Mouse (Mus musculus) gastrocnemius, postnatal 14 days (tissue): ENCODE results near the gene Gm45140. TPM values are rescaled to one million over a fixed set of nuclear protein-coding genes. Genes with fewer than 3 reads are reported as not detected.

Experiments used
- DNase-seq: peaks from one replicate; pipeline ENCODE4 v3.0.0; 2021; ENCODE audit warnings: mixed read lengths
- intact Hi-C: fragments of 180-260 bp; cut with DNase I; formaldehyde crosslinking; loops from one replicate; pipeline ENCODE4 v1.15.1; 2025; ENCODE audit warnings: low total_unique reads
- total RNA-seq, 2 experiments: library from RNA; stranded (reverse); gene quantifications; 2 replicates each; pipeline ENCODE4 v1.2.3; 2021

Gene Gm45140
- total RNA-seq, 2 experiments from 2014 or later, result 0.89 to 1.5 TPM

DNA sequence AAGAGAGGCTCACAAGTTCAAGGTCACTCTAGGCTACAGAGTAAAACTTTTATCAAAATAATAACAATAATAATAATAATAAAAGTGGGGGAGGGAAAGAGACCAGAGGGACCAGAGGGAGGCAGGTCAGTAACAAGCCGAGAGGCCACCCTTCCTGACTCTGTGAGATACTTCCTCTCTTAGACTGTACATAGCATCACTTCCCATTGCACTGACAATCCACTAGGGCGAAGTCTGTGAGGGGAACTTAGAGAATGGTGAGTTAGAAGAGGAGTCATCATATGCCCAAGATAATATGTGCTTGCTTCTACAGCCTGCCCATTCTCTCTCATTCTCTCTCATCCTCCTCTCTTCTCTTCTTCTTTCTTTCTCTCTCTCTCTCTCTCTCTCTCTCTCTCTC lies 29.6 kb downstream of the Gm45140 start:
- intact Hi-C loops, result no loop called here
- DNase-seq, result no peak

DNA sequence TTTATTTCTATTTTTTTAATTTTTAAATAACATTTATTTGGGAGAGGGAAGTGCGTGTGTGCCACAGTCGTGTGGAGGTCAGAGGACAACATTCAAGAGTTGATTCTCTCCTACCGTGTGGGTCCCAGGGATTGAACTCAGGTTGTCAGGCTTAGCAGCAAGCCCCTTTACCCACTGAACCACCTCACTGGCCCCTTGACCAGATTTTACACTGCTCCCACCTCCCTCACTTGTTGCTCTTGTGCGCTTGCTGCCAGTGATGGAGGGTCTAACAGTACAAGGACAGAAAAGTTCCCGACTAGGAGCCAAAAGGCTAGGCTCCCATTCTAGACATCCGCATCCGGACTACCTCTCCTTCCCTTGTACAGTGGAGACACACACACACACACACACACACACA lies 30.1 kb downstream of the Gm45140 start:
- intact Hi-C loops, result no loop called here
- no peak for DNase-seq

DNA sequence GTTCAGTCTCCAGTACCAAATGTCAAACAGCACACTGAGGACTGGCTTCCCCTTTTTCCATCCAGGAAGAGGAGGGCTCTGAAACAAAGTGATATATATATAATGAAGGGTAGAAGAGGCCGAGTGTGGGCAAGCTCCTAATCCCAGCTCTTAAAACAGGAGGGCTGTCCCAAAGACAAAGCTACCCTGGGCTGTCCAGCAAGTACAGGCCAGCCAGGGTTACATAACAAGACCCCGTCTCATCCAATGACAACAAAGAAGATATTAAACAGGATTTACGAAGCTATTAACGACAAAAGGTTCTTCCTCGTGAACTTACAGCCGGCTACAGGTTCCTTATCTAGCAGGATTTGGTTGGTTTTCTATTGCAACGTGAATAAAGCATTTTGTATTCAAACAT lies 30.7 kb downstream of the Gm45140 start:
- intact Hi-C loops, result no loop called here

DNA sequence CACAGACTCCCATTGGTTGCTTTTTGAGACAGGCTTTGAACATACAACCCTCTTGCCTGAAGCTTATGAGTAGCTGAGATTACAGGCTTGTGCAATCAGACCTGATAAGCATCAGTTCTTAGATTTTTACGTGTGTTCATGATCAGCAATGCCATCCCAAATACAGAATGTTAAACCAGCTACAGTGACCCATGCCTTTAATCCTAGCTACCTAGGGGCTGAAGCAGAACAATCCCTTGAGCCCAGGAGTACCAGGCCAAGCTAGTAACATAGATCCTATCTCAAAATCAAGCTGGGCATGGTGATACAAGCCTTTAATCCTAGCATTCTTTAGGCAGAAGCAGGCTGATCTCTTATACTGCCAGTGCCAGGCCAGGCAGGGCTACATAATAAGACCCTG lies 31.6 kb downstream of the Gm45140 start:
- DNase-seq, result no peak

More for the DNA sequence above, 30.7 kb downstream of the Gm45140 start:
- no peak for DNase-seq

DNA sequence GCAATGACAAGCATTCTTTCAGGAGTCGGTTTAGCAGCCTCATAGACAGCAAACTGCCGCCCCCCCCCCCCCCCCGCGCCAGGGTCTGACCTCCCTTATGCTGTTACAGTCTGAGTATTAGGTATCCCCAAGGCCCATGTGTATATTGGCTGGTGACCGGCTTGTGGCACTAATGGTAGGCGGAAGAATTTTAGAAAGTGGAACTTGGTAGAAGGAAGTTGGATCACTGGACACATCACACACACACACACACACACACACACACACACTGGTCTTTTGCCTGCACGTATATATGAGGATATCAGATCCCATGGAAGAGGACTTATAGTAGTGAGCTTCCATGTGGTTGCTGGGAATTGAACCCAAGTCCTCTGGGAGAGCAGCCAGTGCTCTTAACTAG lies 33.1 kb downstream of the Gm45140 start:
- DNase-seq, result no peak
- intact Hi-C loops, result no loop called here

More for the DNA sequence above, 31.6 kb downstream of the Gm45140 start:
- intact Hi-C loops, result no loop called here

DNA sequence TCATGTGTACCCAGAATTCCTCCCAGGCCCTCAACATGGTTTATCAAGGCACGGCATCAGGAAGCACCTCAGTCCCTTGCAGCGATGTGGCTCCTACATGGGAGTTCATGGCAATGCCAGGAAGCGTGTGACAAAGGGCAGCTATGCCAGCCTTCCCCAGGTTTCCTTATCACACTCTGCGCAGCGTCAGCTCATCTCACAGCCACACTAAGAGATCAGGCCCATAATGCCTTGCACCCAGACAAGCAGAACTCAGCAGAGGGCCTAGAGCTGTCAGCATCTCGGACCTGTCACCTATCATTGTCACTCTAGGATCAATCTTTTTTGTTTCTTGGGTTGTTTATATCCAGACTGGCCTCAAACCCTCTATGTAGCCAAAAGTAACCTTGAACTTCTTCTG lies 36.0 kb downstream of the Gm45140 start:
- intact Hi-C loops, result no loop called here
- no peak for DNase-seq

DNA sequence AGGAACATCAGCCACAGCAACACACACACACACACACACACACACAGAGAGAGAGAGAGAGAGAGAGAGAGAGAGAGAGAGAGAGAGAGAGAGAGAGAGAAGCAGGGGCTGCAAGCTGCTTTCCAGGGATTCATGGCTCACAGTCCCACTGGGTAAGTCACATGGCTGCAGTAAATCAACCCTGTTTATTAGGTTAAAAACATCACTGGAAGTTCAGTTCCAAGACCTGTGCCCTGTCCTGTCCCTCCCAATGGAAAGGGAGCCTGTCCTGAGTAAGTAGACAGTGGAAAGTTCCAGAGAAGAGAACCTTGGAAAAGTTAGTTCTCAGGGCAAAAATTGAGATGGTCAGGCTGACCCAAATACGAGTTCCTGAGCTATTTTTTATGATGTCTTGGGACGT lies 38.3 kb downstream of the Gm45140 start:
- no peak for DNase-seq
- intact Hi-C loops, result no loop called here

DNA sequence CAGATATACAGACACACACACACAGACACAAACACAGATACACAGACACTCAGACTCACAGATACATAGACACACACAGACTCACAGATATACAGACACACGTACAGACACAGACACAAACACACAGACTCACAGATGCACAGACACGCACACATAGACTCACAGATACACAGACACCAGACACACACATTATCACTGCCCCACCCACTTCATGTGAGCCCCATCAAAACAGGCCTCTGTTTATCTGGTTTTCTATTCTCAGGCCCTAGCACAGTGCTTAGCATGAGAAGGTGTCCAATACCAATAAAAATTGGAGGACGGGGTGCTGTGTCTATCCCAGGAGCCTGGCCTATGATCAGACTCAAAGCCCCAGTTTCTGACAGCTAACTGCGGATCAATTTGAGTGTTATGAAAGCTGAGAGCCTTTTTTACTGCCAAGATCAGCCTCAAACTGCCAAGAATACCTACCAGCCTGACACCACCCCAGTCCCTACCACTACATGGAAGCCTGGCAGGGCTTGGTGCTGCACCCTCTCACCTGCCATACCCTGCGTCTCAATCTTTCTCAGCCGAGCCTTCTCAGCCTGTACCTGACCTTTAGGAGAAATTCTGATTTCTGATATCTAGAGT lies 39.2 kb downstream of the Gm45140 start:
- no peak for DNase-seq
- intact Hi-C loops, result no loop called here

DNA sequence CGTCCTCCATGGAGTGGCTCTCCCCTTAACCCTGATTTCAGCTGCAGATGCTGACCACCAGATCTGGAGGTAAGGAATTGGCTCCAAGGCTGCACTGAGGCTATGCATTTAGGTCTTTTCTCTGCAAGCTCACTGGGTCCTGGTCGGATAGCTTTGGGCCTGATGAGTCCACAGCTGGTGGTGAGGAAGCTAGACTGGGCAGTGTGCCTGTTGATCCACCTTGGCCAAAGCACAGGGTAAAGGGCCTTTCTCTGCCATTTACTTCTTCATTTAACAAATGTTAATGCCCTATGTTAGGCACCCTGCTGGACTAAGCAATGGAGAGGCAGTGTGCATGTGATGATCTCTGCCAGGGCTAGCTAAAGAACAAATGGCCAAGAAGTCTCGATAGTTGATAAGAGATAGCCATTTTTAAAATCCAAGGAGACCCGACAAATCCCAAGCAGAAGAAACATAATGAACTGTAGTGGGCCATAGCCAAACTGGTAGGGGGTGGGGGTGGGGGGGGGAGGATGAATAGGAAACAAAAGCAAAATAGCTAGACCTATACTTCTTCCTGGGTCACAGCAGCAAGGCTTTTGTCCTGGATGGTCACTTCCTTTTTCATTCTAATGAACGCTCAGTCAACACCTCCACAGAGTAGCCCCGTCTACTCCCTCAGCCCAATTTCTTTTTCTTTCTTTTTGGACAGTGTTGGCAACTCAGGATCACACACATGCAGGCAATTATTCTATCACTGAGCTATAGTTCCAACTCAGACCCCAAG lies 40.0 kb downstream of the Gm45140 start:
- intact Hi-C loops, result no loop called here
- DNase-seq, result no peak

DNA sequence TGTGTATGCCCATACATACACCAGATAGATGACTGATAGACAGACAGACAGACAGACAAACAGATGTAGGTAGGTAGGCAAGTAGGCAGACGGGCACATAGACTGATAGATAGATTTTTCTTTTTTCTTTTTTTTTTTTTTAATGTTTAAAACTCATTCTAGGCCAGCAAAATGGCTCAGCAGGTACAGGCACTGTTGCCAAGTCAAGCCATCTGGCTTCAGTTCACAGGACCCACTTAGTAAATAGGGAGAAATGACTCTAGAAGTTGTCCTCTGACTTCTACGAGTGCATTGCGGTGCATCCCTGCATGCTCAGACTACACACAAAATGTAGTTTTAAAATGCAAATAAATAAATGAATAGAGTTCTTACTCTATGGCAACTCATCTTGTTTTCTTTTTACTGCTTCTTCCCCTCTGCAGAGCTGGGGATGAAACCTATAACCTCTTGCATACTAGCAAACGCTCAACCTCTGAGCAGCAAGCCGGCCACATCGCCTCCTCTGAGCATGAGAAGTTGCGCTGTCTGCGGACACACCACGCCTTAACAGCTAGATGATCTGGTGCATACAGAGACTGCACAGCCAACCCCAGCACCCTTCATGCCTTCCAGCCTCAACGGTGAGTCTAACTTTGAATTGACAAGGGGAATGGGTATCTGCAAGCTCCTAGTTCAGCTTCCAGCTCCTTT lies 41.6 kb downstream of the Gm45140 start:
- no peak for DNase-seq
- intact Hi-C loops, result no loop called here

DNA sequence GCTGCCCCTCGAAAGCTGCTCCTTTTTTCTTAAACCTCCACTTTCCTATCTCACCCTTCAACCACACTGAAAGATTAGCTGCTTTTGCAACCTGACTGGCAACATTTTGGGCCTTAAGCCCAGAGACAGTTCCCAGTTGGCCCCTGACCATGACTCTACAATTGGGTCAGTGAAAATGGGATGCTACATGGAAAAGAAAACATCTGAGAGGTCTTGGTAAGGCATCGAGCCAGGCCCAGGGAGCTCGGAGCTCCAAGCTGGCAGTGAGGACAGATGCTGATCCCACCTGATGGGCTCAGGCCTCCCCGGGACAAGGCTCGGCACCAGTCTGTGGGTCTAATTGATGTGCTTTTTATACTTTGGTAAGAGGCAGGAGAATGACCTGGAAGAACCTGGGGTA lies 43.8 kb downstream of the Gm45140 start:
- DNase-seq, result no peak
- intact Hi-C loops, result no loop called here

DNA sequence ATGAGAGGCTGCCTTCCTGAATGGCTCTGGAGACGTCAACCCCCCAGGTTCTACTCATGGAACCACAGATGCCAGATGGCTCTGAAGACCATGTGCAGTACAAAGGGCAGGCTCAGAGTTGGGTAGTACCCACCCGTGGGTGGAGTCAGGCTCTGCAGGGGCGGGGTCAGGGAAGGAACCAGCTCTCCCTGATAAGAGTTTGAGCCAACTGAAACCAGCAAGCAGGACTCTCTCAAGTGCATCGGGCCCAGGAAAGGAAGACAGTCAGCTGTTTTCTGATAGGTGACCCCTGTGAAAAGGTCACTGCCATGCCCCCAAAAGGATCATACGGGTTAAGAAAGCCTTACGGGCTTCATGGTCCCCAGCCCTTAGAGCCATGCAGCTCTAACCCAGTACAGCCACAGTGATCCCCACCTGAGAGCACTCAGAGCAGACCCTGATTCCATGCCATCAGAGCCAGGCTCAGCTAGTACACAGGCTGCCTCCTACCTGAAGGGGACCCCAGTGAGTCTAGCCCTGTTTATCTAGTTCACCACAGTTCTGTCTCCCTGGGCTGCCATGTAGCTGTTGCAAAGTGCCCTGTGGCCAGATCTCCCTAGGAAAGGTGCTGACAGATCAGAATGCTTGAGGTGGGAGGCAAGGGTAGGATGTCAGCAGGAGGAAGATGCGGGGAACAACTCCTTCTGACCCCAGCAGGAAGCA lies 44.7 kb downstream of the Gm45140 start:
- no peak for DNase-seq
- intact Hi-C loops, result no loop called here

DNA sequence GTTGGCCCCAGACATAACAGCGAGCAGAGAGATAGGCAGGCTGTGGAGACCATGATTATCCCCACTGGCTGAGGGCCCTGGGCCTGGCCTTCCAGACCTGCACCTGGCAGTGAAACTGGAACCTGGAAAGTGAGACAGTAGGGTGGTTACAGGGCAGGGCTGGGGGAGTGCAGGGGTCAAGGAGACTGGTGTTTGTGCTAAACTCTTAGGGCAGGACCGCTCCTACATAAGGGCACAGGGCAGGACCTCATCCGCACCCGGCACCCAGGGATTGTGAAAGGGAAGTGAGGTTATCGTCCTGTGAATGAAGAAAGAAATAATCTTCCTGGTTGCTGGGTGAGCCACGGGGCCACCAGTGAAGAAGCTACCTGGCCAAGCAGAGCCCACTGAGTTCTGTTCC lies 45.8 kb downstream of the Gm45140 start:
- intact Hi-C loops, result no loop called here

DNA sequence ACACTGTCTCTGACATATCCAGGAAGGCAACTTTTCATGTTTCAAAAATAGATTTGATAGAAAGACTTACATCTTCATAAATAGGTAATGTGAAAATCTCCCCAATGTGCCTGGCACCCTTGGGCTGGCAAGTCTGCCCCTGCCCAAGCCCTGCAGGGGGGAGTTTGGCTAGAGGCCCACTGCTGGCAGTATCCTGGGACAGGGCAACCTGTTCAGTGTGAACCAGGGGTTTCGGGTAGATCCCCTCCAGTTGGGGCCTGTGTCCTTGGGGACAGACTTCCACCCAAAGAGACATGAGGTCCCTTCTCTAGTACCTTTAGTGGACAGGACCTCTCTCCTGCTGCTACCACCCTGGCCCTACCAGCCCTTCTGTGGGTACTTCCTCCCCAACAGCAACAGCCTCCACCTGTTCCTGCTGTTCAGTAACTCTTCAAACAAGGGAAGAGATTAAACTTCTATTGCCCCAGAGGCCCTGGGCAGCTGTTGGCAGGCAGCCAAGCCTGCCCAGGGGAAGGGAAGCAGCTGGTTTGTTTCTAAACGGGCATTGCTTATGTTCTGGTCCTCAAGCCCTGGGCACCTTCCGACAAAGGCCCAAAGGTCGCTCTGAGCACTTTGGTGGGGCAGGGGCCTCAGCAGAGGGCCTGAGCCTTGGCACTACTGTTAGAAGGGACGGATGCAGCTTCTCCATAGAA lies 46.6 kb downstream of the Gm45140 start:
- intact Hi-C loops, result no loop called here
- DNase-seq, result no peak

More for the DNA sequence above, 45.8 kb downstream of the Gm45140 start:
- DNase-seq, result no peak

DNA sequence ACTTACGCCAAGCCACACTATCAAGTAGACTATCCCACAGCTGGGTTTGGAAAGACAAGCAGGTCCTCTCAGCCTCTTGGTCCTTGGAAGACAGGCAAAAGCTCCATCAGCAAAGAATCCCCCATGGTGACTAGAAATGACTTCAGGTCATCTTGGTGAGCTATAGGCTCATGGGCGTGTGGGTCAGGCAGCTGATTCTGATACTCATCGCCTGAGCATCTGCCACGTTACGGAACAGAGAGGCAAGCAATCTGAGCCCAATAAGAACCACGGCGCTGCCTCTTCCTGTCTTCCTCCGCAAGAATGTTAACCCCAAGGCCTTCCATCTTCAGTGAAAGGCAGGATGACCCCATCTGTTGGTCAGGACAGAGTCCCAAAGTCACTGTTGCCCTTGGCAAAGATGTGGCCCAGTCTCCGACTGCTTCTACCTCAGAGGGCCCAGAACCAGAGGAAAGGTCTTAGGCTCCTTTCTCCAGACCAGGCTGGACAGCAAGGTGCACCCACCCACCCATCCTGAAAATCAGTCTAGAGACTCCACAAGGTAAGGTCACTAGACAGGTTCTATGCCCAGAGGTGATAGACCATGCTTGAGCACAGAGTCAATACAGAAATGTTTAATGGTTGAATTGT lies 47.2 kb downstream of the Gm45140 start:
- DNase-seq, result no peak
- intact Hi-C loops, result no loop called here

DNA sequence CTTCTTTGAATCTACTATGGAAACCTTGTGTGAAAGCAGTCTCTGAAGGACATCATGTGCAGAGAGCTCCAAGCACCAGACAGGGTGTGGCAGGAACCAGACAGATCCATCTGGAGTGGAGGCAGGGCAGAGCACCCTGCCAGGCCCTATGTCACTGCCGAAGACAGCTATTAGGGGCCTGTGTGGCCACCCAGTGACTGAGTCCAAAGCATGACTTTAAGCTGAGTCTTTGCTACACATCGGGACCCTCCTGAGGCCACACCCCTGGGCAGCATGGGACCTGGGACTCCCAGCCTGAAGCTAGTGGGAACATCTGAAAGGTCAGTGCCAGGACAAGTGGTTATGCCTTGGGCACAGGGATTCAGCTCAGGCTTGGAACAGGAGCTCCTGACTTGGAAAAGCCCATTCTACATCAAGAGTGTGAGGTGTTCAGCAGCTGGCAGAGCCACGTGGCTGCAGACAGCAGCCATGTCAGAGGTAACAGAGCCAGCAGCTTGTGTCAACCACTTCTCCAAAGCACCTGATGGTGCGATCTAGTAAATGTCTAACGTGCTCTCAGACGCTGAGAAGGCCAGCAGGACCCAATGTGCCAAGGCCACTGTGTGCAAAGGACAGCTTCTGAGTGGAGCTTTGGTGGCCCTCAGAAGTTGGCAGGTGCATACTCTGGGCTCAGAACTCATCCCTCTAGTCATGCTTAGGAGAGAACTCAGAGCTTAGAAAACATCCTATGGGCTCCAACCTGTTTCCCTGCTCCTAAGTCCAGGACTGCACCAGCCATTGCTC lies 48.3 kb downstream of the Gm45140 start:
- DNase-seq, result no peak
- intact Hi-C loops, result no loop called here

DNA sequence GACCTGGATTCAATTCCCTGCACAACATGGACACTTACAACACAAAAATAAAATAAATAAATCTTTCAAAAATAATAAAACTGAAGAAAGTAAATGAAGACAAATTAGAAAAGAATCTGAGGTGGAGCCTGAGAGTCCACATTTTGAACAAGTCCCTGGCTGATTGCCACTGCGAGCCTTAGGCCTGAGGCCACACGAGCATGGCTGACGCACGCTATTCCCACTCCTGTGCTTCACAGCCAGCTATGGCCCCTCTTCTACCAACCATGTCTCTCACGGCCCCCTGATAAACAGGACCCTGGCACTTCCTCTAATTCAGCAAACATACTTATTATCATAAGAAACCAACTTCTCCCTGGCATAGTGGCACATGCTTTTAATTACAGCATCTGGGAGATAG lies 49.0 kb downstream of the Gm45140 start:
- DNase-seq, result no peak
- intact Hi-C loops, result no loop called here

DNA sequence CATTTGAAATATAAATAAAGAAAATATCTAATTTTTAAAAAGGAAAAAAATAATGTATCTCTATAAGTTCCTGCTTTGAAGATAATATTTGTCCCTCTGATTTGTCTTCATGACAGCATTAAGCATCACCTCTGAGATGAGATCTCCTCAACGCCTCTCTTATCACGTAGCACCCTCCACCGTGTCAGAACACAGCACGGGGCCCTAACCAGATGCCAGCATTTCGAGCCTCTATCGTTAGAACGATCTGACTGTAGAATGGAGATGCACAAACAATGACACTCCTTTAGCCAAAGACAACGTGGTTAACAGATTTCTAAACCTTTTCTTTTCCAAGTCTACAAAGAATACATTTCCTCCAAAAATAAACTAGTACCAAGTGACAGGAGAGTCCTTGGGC lies 51.6 kb downstream of the Gm45140 start:
- intact Hi-C loops, result no loop called here
- DNase-seq, result no peak
